Mouse (Mus musculus) G1E (cell line): ENCODE results near the gene Cog5.

ENCODE experiments used
- CTCF ChIP-seq: IDR thresholded peaks from 2 replicates; pipeline ENCODE4 v1.5.1; 2012; ENCODE audit warnings: low read depth, low read length, inconsistent platforms, mixed read lengths
- GATA1 ChIP-seq: IDR thresholded peaks from 2 replicates; pipeline ENCODE4 v1.6.1; 2012; ENCODE audit warnings: borderline replicate concordance, low read length, inconsistent platforms, mixed read lengths
- POLR2AphosphoS5 ChIP-seq: IDR thresholded peaks from 2 replicates; pipeline ENCODE4 v1.6.1; 2012; ENCODE audit warnings: low read depth, low read length, inconsistent platforms; ENCODE audit not compliant: insufficient replicate concordance

DNA sequence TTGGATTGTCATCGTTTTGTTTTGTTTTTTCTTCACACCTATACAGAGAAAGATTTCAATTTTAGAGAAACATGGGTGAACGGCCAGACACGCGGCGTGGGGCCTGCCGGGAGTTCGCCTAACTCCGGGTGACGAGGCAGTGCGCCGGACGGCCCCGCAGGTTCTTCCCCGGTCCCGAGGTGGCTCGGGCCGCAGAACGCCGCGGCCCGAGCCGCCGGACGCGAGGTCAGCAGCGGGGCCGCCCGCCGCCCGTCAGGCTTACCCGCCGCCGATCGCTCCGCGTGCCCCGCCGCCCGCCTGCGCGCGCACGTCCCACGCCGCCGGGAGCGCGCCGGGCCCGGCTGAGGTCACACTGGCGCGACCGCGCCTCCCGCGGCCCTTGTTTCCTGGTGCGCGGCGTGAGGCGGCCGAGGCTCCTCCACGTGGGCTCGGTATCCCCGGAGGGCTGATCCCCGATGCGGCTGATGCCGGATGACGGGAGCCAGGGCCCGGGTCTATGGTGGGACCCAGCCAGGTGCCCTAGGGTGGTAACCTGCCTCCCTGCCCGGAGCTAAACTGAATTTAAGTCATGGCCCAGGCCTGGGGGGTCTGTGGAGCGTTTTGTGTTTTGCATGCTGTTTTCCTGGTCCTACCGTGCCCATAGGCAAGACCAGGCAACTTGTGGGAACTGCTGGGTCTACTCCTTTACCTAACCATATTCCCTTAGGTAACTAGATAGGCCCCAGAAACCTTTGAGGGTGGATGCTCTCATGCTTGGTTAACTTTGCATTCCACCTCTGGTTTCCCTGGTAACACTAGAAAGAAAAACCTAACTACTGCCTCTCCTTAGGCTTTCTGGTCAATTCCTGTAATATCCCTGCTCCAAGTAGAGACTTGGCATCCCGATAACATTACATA is 20.1 kb upstream of the Cog5 start, which contains the start of gene Bcap29:
- TF ChIP-seq GATA1 (no peak), CTCF (no peak), POLR2AphosphoS5 (no peak)
